Mouse (Mus musculus): ENCODE data around the gene Cdc37l1.

Cdc37l1 gene

DNA sequence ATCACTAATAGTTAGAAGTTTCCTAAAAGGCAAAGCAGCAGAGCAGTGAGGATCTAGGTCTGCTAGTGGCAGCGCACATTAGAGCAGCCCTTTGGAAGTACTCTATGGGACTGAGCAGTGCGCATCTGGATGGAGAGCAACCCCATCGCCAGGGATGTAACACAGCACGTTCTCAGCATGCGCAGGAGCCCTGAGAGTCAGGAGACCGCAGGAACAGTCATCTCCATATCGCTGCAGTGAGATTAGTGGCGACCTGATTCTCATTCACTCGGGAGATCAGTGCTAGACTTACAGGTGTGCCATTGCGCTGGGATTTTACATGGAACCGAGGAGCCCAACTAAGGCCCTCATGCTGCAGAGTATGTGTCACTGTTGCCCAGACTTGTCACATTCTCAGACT, 18.9 kb downstream of the Cdc37l1 start:
- DNase-seq = no peak

GRCm38 (mm10) chr19:29011355-29011990, 21.3 kb downstream of the Cdc37l1 start:
- no peak for DNase-seq

DNA sequence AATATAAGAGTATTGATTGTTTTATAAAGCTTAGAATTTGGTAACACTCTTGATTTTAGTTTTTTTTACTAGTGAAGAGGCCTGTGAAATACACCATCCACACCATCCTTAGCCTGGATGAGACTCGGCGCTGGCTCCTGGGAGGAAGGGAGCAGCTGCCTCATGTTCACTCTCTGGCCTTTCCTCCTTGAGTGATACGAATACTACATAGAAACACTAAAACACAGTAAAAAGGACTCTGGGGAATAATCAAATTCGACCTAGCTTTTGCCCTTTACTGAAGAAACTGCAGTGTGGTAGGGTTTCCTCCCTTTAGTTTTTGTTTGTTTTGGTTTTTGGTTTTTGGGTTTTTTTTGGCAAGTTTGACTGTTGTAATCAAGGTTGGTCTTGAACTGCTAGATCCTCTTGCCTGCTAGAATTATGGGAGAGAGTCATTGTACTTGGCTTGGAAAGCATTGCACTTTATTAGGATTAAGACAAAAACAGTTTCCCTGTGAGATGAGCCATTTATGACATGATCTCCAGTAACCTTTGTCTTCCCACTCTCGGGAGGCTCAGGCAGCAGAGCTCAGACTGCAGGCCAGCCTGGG, 24.4 kb downstream of the Cdc37l1 start:
- DNase-seq = no peak

- no peak for DNase-seq
Measured at GRCm38 (mm10) chr19:29015410-29016203, 25.5 kb downstream of the Cdc37l1 start.

- DNase-seq = no peak
Measured at GRCm38 (mm10) chr19:29016204-29016765, 26.1 kb downstream of the Cdc37l1 start.

GRCm38 (mm10) chr19:29016786-29017185, 26.6 kb downstream of the Cdc37l1 start:
- DNase-seq = no peak

DNA sequence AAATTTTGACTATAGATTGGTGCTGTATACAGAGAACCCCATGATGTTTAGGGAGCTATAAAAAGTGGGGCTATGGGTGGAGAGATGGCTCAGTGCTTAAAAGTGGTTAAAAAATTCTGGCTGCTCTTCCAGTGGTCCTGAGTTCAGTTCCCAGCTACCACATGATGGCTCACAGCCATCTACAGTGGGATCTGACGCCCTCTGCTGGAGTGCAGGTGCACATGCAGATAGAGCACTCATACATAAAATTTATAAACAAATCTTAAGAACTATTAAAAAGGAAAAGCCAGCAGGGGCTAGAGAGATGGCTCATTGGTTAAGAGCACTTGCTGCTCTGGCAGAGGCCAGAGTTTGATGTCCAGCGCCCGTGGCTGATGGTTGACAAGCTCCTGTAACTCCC, 29.5 kb downstream of the Cdc37l1 start:
- no peak for DNase-seq

DNA sequence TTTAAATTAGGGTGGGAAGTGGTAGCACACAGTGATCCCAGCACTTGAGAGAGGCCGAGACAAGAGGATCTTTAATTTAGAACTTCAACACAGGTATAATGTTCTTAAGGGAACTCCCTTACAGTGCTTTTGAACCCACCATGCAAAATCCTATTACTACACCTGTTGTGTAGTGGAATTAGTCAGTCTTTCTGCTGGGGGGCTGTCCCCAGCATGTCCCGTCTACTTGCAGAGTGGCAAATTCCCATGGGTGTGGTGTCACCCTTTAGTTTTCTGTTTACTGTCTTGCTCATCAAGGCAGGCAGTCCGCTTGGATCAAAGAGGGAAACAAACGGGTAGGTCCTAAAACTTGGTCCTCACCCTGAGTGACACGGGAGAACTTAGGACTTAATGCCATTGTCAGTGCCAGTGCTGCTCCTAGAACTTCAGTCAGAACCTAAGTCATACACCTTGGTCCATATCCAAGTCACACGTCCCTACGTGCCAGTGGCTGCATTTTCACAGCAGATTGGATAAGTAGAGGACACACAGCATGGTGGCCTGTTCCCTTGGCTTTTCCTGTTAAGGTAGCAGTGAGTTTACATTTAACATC, 31.7 kb downstream of the Cdc37l1 start:
- DNase-seq = no peak

- DNase-seq = peak; percentile 75
Measured at GRCm38 (mm10) chr19:29024391-29024947, 34.3 kb downstream of the Cdc37l1 start.

- DNase-seq = no peak
Measured at GRCm38 (mm10) chr19:29031788-29032187, 41.6 kb downstream of the Cdc37l1 start.

GRCm38 (mm10) chr19:29032662-29033061, 42.5 kb downstream of the Cdc37l1 start:
- DNase-seq = no peak

DNA sequence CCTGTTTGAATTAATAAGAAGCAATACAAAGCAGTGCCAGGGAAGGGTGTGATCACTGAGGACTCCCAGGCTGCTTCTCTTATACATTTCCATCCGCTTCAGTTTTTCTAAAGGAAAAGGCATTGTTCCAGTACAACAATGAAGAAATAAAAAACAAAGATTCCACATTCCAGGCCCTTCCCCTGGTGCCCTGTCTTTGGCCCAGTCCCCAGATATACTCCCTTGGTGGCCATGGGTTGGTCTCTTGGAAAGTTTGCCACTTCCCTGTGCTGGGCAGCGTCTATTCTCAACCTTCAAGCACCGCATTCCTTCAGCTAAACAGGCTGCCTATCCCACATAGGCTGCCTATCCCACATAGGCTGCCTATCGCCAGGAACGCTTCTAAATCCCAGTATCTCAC, 46.9 kb downstream of the Cdc37l1 start:
- no peak for DNase-seq

DNA sequence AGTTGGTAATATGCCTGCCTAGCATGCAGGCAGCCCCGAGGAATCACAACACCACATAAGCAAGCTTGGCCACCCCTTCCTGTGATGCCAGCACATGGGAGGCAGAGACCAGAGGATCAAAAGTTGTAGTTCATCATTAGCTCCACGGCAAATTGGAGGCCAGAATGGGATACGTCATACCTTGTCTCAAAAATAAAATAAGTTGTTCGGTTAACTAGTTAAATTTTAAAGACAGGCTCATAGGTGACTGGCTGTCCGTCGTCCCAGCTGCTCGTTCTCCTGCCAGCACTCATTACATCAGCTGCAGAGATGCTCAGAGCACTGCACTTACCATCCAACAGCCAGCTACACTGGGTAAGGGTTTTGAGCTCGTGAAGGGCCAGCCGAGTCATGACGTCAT, 47.4 kb downstream of the Cdc37l1 start:
- no peak for DNase-seq

GRCm38 (mm10) chr19:29039334-29039733, 49.2 kb downstream of the Cdc37l1 start:
- no peak for DNase-seq

DNA sequence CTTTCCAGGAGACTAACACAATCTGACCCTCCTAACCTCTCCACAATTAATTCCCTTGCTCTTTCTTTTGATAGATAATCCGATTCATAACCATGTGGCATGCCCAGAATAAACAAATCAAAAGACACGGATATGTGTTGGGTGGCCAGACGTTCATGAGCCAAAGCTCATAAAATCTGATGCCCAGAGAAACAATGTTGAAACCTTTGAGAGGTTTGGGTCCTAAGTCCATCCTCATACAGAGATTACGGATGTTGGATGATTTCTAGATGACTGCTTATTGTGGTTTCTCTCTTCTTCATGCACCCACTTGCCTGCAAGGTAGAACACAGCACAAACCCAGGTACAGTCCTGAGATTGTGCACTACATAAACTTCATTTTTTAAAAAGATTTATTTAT, 50.1 kb downstream of the Cdc37l1 start:
- no peak for DNase-seq

GRCm38 (mm10) chr19:29042143-29042542, 52.0 kb downstream of the Cdc37l1 start:
- DNase-seq = no peak

DNA sequence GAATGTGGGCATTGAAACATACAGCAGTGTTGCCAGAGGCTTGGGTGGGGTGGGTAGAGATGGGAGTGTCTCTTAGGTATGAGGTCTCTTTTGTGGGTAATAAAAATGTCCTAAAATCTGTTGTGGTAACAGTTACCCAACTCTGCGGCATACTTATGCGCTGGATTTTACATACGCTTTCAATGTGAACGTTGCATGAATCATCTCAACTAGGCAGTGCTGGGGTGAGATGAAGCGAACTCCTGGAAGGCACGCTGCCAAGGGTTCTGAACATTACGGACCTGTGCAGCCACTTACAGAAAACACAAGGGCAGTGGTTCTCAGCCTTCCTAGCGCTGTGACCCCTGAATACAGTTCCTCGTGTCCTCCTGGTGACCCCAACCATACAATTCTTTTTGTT, 52.5 kb downstream of the Cdc37l1 start:
- DNase-seq = no peak

DNA sequence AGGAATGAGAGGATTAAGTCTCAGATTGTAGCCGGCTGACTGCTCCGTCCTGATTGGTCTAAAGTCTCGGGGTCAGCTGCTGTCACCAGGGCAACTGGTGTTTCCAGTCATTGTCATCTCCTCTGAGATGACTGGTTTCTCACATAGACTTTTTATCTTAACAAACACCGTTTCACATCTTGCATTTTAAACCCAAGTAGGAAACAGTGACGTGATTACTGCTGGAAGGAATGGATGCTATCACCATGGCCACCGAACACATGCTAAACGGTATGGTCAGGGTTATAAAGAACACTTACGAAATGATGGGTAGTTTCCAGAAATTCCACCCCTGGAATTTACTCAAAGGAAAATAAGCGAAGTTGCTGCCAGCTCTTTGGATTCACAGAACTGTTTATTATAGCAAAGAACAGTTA, 54.2 kb downstream of the Cdc37l1 start:
- no peak for DNase-seq

- DNase-seq = no peak
Measured at GRCm38 (mm10) chr19:29045369-29045768, 55.2 kb downstream of the Cdc37l1 start.

- DNase-seq = no peak
Measured at GRCm38 (mm10) chr19:29045956-29046650, 56.0 kb downstream of the Cdc37l1 start.

- DNase-seq = no peak
Measured at GRCm38 (mm10) chr19:29046961-29047333, 56.8 kb downstream of the Cdc37l1 start.

All from right cerebral cortex, adult 18-20 months (tissue).